In genomic region chr12:12196627-12197026, GRCm38 (mm10) we compare ENCODE assay signal across 23 mouse cellular contexts.
"Had no signal": no experiment of that assay in that cellular context is flagged by ENCODE, and none has a peak within 500 bp of the region (broad histone marks: within the 10 kb centered on the region; RNA-seq: fewer than 3 reads in every experiment).

No protein-coding gene starts in this region.

- DNase-seq: forebrain, postnatal 0 days; gastrocnemius, postnatal 36 days; heart, adult 18-20 months; heart, postnatal 10 days; heart, postnatal 36 days; kidney, adult 11 months; kidney, adult 2 months; kidney, adult 9 months; kidney, postnatal 14 days; kidney, postnatal 36 days; layer of hippocampus, postnatal 36 days; left cerebral cortex, postnatal 4 days; lung, adult 18-20 months had no signal

- H3K4me3 ChIP-seq: heart, embryonic 10.5 days; heart, embryonic 12.5 days; hindbrain, embryonic 13.5 days; hindbrain, embryonic 15.5 days; kidney, embryonic 15.5 days; limb, embryonic 12.5 days; liver, embryonic 12.5 days had no signal

- H3K27ac ChIP-seq: heart, embryonic 10.5 days; hindbrain, embryonic 13.5 days; hindbrain, embryonic 15.5 days; hindbrain, postnatal 0 days; kidney, embryonic 15.5 days; kidney, postnatal 0 days; limb, embryonic 12.5 days; liver, embryonic 12.5 days; liver, embryonic 14.5 days had no signal
